In genomic region chr19:44314871-44315414, GRCm38 (mm10) we compare ENCODE assay signal across 8 mouse cellular contexts. TPM values are rescaled to one million over a fixed set of nuclear protein-coding genes. Genes with fewer than 3 reads are reported as not detected.
DNase-seq lines count a peak whose midpoint lies in the region; ATAC-seq lines count a peak whose summit lies in the region.

No protein-coding gene starts in this region.

- peak overlapping the region; percentile 87 for H3K4me2 ChIP-seq in intestine, embryonic 15.5 days (replicated peaks)
- H3K4me2 ChIP-seq in liver, embryonic 15.5 days, result peak overlapping the region; percentile 78
- peak overlapping the region; percentile 80 for H3K4me2 ChIP-seq in neural tube, embryonic 14.5 days (ENCODE audit: low read depth, low read length)

- peak overlapping the region; percentile 78 for H3K27ac ChIP-seq in intestine, embryonic 15.5 days
- peak overlapping the region; percentile 75 for H3K27ac ChIP-seq in liver, embryonic 15.5 days (replicated peaks)
- H3K27ac ChIP-seq in neural tube, embryonic 14.5 days (ENCODE audit: low read depth, low read length), result peak overlapping the region; percentile 46; the same call in 1 of the 2 replicates

- no peaks in the 10 kb centered on the region for H3K27me3 ChIP-seq in intestine, embryonic 15.5 days (replicated peaks)
- no peaks in the 10 kb centered on the region for H3K27me3 ChIP-seq in liver, embryonic 15.5 days
- no peaks in the 10 kb centered on the region for H3K27me3 ChIP-seq in neural tube, embryonic 14.5 days (ENCODE audit: control insufficient read depth, insufficient read depth, low read length)

- H3K9me3 ChIP-seq in intestine, embryonic 15.5 days, result no peaks in the 10 kb centered on the region
- H3K9me3 ChIP-seq in liver, embryonic 15.5 days (replicated peaks), result 0 out of 2 replicates have a peak, but pooled peaks cover 5% of the 10 kb centered on the region
- H3K9me3 ChIP-seq in neural tube, embryonic 14.5 days (ENCODE audit: control insufficient read depth, low read length), result no peaks in the 10 kb centered on the region

- H3K4me3 ChIP-seq in intestine, embryonic 15.5 days (replicated peaks), result peak overlapping the region; percentile 43
- H3K4me3 ChIP-seq in liver, embryonic 15.5 days (replicated peaks), result peak overlapping the region; percentile 52
- H3K4me3 ChIP-seq in neural tube, embryonic 14.5 days (ENCODE audit: low read depth, low read length), result peak overlapping the region; percentile 50

- peaks cover 20% of the 10 kb centered on the region for H3K4me1 ChIP-seq in intestine, embryonic 15.5 days (replicated peaks)
- peaks cover 41% of the 10 kb centered on the region for H3K4me1 ChIP-seq in liver, embryonic 15.5 days (replicated peaks)
- 0 out of 2 replicates have a peak, but pooled peaks cover 9% of the 10 kb centered on the region for H3K4me1 ChIP-seq in neural tube, embryonic 14.5 days (ENCODE audit: control insufficient read depth, insufficient read depth, low read length)

- peak; percentile 15 to 29 for DNase-seq in B cell, adult 2 months
- DNase-seq in ES-CJ7 (ENCODE audit: low read depth, low spot score), result peak; percentile 54
- peak; percentile 75 to 84 for DNase-seq in heart, adult 18-20 months
- no peak for DNase-seq in right cerebral cortex, postnatal 4 days

- peak; percentile 64 for ATAC-seq in common myeloid progenitor, adult 5-6 weeks (replicated peaks; ENCODE audit: low read depth, poor library complexity, severe bottlenecking)
- ATAC-seq in intestine, embryonic 15.5 days, result peak; percentile 81
- peak; percentile 56 for ATAC-seq in liver, embryonic 15.5 days (ENCODE audit: insufficient read depth)
- peak; percentile 61 for ATAC-seq in neural tube, embryonic 14.5 days (ENCODE audit: low read depth)

- H3K9ac ChIP-seq in intestine, embryonic 15.5 days, result peak overlapping the region; percentile 52
- H3K9ac ChIP-seq in liver, embryonic 15.5 days, result peak overlapping the region; percentile 30
- peak overlapping the region; percentile 59 for H3K9ac ChIP-seq in neural tube, embryonic 14.5 days (replicated peaks; ENCODE audit: low read depth, low read length)

- under 1% methylated on average over 11 of the region's 11 CpGs for WGBS in intestine, embryonic 15.5 days
- WGBS in liver, embryonic 15.5 days (ENCODE audit: insufficient replicate concordance), result 2% methylated on average over 11 of the region's 11 CpGs
- 1% methylated on average over 11 of the region's 11 CpGs for WGBS in neural tube, embryonic 14.5 days

- no peaks in the 10 kb centered on the region for H3K36me3 ChIP-seq in intestine, embryonic 15.5 days
- H3K36me3 ChIP-seq in liver, embryonic 15.5 days (replicated peaks), result no peaks in the 10 kb centered on the region
- H3K36me3 ChIP-seq in neural tube, embryonic 14.5 days (ENCODE audit: control insufficient read depth, insufficient read depth, low read length), result no peaks in the 10 kb centered on the region

RNA-seq across cellular contexts. Expression of gene Scd4, which starts 17.9 kb away (rescaled TPM):
- 0.14 and 0.15 TPM in 2 replicates for total RNA-seq in common myeloid progenitor, adult 5-6 weeks (2017)
- 1 to 10 TPM; 4.3 to 7.8 TPM for total RNA-seq in heart, adult 18-20 months (2021)
- 0.10 and 0.19 TPM in 2 replicates for polyA plus RNA-seq in intestine, embryonic 15.5 days (2015; fragmentation: Nextera tagmentation; extraction: Ambion mirVana)
- polyA plus RNA-seq in liver, embryonic 15.5 days (2015; fragmentation: Nextera tagmentation; extraction: Ambion mirVana), result 0.03 TPM in 1 of 2 replicates, not detected in the other
- polyA plus RNA-seq in neural tube, embryonic 14.5 days (2014; fragmentation: Nextera tagmentation; extraction: Ambion mirVana), result 0.13 and 0.15 TPM in 2 replicates

RNA-seq across cellular contexts. Expression of gene Scd2, which starts 21.5 kb away (rescaled TPM):
- 115 and 135 TPM in 2 replicates for total RNA-seq in common myeloid progenitor, adult 5-6 weeks (2017)
- total RNA-seq in heart, adult 18-20 months (2021), result 1 to 10 TPM; 9.1 to 9.4 TPM
- 417 and 432 TPM in 2 replicates for polyA plus RNA-seq in intestine, embryonic 15.5 days (2015; fragmentation: Nextera tagmentation; extraction: Ambion mirVana)
- polyA plus RNA-seq in liver, embryonic 15.5 days (2015; fragmentation: Nextera tagmentation; extraction: Ambion mirVana), result 108 and 124 TPM in 2 replicates
- polyA plus RNA-seq in neural tube, embryonic 14.5 days (2014; fragmentation: Nextera tagmentation; extraction: Ambion mirVana), result 293 and 373 TPM in 2 replicates
